Mouse (Mus musculus) liver, adult (tissue): Measurements from ENCODE around the gene Taf1b.

Experiments used
- GATA4 ChIP-seq: IDR thresholded peaks from 2 replicates; pipeline ENCODE4 v1.6.1; 2014; ENCODE audit warnings: mild to moderate bottlenecking, low read length; ENCODE audit not compliant: insufficient replicate concordance

Gene Taf1b

DNA sequence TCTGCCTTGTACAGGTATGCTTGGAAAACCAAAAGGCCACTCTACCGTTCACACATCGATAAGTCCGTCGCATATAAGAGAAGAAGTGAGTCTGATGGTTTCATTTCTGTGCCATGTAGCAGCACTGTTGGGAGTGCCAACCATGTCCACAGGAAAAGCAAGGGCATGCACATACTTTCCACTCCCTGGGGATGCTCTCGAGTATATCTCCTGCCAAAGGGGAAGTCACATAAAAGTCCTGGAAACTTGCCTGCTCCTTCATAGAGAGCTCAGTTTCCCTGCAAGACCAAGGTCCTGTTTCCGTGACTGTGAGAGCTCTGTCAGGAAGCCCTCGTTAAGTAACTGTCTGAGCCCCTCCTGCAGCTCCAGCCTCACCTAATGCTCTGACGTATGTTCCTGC is 57.8 kb downstream of the Taf1b start:
- no peak for TF ChIP-seq GATA4

DNA sequence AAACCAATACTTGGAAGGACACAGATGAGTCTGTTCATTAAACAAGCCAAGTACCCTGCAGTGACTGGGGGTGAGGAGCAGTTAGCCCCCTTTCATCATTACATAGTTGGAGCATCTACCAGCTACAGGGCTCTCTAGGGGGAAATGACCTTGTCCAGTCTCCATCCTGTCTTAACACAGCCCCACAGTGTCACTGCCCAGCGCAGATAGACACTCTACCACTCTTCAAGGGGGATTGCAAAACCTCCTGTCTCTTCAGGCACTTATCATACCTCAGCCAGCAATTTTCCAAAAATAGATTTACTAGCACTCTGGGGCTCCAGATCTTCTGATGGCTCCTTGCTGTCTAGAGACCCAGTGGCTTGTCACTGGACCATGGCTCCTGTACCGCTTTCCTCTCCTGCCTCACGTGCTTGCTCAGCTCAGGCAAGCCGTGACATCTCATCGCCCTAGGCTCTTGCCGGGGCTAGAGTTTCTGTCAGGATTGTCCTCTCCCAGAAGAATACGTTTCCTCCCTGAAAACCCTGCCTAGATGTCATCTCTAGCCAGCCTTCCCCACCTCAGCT is 65.3 kb downstream of the Taf1b start:
- TF ChIP-seq GATA4 = no peak

DNA sequence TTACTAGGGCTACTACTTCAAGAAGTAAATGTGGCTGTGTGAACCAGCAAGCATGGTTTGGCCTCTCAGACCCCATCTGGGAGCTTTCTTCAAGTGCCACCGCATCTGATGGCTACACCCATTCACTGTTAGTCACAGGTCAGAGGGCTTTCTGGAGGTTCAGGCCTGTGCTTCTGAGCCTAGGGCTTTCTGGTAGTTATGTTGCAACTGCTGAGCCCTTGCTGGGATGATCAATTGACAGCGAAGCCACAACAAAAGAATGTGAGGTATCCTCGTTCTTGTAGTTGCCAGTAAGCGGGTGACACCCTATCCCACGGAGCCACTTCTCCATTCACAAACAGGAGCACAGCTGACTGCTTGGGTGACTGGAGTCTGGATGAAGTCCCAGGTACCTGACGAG is 67.2 kb downstream of the Taf1b start:
- TF ChIP-seq GATA4 = no peak

DNA sequence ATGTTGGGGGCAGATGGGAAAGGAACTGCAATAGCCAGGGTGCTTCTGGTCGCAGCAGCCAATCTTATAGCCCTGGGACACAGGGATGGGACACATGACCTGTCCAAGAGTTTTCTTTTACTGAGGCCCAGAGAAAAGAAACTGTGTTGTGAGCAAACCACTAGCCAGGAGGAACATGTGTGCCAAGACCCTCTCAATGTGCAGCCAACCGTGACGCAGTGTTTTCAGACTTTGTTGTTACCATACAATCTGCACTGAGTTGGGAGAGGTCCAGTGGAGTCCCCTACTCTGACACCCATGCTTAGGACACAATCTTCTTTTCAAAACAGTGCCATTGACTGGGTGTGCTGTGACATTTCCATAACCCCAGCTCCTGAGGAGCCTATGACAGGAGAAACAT is 69.4 kb downstream of the Taf1b start:
- TF ChIP-seq GATA4 = no peak

DNA sequence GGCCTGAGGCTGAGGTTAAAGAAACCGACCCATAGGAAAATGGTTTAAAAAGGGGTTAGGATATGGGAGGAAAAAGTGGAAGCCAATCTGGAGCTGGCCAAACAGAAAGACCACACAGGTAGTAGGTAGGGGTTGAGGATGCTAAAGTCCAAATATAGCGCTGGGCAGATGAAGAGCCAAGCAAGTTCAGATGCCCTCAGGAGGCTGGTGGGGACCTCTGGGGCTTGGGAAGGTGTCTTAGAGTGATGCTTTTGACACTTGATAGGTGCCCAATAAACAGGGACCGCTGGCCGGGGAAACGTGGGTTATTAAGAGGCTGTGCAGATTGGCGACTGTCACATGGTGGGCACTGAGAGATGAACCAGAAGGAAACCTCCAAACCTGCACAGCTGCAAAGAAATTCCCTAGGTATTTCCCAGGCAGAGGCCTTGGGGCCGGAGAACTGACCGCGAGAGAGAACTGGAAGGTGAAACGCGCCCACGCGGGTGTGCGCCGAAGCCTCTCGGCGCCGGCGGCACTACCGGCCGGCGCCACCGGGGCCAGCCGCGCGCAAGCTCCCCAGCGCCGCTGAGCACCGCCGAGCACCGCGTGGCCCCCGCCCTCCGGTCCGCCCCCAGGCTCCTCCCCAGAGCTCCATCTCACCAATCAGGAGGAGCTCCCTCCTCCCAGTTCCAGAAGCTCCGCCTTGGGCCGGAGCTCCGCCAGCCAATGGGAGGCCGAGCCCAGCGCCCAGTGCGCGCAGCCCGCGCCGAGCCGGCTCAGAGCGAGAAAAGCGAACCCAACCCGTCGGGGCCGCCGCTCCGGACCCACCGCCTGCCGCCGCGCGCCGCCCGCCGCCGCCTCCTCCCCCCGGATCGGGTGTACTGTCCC is 73.6 kb downstream of the Taf1b start, which contains the start of gene Grhl1:
Grhl1 (plus strand) TSS at position 761 of the 870 bp plus-strand sequence.
- TF ChIP-seq GATA4 = no peak

DNA sequence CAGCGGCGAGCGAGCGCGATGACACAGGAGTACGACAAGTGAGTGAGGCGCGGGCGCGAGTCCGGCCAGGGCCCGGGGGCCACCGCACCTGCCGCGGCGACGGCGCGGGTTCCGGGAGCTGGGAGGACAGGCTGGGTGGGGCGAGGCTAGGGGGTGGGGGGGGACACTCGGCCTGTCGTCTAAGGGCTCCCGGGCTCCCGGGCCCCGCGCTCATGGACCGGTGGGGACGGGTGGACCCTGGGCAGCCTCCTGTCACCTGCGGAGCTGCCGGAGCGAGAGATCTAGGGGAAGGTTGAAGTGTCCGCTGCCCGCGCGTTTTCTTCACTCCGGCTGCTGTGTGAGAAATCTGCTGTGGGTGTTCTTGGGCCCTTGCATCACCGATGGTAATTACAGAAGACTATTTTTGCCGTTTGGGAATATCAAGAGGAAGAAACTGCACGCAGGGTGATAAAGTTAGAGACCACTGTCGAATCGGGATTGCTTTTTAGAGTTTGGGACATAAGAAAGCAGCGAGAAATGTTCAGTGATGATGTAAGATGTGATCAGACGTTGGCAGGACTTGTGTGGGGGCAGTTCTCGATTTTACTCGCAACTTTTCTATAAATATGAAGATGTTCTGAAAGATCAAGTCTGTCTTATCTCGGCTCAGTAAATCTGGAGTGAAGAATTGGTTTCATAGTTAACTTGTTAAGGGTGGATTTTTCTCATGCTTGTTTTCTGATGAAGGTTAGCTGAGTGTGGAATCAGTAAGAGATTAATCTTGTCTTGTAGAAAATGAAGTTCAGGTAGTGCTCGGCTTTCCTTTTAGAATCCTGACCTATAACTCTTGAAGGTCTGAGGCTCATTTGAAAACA is 74.5 kb downstream of the Taf1b start:
- no peak for TF ChIP-seq GATA4

DNA sequence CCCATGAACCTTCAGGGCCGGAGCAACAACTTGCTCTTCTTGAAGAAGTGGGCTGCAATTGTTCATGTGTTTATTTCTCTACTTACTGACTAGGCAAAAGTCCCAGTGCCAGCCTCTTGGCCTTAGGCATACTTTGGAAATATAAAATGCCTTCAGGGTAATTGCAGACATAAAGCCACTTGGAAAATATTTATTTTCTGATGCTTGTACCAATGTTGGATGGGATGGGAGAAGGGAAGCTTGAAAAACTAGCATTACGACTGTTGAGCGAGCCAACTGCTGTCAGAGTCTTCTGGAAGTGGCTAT is 75.1 kb downstream of the Taf1b start:
- no peak for TF ChIP-seq GATA4

DNA sequence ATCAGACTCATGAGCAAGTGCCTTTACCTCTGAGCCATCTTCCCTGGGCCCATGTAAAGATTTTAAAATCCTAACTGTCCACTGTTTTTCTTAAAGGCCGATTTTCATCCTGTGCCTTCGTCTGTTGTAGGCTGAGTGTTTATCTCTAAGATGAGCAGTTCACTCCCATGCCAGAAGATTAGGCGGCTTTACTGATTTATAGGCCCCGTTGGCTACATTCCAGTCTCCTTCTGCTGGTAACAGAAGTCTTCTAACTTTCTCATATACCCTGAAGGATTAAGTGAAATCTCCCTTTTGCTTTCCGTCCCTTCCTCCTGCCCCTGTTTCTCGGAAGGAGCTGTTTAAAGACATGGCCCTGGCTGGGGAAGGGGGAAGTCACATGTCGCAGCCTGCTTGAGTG is 76.7 kb downstream of the Taf1b start:
- TF ChIP-seq GATA4 = no peak

DNA sequence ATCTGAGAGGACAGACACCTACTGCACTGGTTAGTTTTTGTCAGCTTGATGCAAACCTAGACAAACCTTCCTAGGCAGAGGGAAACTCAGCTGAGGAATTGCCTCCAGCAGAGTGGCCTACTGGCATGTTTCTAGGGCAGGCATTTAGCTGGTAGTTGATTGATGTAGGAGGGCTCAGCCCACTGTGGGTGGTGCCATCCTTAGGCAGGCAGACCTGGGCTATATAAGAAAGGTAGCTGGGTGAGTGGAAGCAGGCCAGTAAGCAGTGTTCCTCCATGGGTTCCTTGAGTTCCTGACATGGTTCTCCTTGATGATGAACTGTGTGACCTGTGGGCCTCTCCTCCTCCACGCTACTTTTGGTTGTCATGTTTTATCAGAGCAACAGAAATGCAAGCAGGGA is 82.3 kb downstream of the Taf1b start:
- TF ChIP-seq GATA4 = no peak

DNA sequence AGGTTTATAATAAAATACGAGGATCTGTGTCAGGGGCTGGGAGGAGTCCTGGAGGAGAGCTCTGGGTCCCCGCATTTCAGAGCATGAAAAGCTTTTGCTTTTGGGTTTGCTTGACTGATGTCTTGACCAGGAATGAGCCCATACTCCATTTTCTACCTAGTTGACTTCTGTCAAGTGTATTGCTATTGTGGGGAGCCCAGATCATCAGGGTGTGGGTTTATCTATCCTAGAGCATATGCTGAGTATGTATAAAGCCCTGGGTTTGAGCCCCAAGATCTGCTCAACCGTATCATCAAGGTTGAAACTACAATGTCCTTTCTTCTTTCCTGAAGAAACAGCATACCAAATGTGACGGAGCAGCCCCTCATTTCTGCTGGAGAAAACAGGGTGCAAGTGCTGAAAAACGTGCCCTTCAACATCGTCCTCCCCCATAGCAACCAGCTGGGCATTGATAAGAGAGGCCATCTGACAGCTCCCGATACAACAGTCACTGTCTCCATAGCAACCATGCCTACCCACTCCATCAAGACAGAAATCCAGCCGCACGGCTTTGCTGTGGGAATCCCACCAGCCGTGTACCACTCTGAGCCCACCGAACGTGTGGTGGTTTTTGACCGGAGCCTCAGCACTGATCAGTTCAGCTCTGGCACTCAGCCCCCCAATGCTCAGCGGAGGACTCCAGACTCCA is 83.0 kb downstream of the Taf1b start:
- no peak for TF ChIP-seq GATA4

DNA sequence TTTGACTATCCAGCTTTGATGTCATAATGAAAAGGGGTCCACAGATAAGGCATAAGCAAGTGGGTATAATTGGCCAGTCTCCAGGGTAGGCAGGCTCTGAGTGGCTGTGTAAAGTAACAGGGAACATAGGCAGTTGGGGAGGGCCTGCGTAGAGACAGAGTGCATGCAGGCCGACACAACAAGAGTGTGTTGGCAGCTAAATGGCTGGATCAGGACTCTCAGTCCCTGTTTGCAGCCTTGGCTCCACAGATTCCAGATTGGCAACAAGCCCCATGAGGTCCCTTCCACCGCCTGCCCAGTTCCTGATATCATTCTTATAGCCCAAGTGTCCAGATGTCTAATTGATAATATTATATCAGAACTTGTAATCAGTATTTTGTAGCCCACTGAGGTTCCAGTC is 85.5 kb downstream of the Taf1b start:
- no peak for TF ChIP-seq GATA4

DNA sequence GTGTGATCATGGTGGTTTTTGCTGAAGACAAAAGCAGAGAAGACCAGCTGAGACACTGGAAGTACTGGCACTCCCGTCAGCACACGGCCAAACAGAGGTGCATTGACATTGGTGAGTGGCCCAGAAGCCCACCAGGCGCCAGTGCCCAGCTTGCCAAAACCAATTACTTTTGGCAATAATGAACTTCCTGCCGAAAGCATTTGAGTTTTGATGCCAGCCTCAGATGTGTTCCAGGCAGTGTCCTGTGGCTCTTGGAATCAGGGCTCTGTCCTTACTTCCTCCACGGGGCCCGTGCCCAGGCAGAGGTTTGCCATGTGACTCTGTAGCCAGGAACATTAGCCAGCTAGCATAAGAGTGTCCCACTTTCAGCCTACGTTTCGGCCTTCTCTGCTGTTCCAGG is 86.7 kb downstream of the Taf1b start:
- TF ChIP-seq GATA4 = no peak

DNA sequence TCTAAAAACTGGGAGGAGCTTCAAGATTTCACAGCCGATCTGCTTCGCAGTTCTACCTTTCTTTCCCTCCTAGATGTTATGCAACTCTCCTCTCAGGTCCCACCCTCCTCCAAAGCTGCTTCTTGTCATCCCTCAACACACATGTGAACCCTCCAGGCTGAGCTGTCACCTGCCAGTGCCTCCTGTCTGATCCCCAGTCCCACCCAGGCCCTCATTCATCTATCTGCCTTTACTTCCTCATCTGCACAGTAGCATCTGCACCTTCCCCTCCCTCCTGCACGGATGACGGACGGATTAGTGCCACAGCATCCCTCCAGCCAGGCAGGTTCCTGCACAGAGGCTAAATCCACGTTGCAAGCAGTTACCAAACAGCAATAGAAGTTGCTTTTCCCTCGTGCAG is 88.0 kb downstream of the Taf1b start:
- TF ChIP-seq GATA4 = no peak

DNA sequence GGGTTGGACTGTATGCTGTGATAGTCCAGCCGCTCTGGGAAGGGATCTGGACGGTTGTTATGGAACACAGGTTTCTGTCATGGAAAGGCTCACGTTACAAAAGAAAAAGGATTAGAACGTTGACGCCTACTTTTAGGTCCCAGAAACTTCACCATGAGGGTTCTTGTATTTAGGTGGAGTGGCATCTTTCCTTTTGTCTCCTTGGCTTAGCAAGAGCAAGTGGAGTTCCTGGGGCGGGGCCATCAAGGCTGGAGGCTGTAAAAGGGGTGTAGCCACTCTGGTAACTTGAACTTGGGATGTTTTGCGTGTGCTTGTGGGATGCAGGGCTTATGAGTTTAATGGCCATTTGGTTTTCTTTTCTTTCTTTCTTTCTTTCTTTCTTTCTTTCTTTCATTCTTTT is 92.2 kb downstream of the Taf1b start:
- TF ChIP-seq GATA4 = no peak

DNA sequence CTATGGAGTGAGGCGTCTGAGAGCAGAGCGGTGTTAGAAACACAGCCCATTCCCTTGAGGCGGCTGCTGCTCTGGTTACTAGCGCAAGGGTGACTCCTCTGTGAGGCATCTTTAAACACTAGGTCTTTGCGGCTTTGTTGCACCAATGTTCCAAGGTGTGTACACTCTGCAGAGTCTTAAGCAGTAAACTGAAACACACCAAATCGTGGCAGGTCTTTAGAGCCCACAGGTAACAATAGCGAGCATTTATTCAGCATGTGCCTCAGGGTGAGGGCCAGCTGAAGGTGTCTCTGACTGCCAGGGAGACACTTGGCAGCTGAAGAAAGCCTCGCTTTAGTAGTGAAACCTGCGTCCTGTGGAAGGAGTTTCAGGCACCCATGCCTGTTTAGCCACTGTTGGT is 93.9 kb downstream of the Taf1b start:
- no peak for TF ChIP-seq GATA4
